Mouse (Mus musculus): ENCODE results near the gene Fam174b. TPM values are rescaled to one million over a fixed set of nuclear protein-coding genes. Genes with fewer than 3 reads are reported as not detected.

The Fam174b gene
- polyA plus RNA-seq (2015; fragmentation: Nextera tagmentation; extraction: Ambion mirVana) = 28.8 and 30.5 TPM in 2 replicates

- Histone ChIP-seq H3K9me3 (replicated peaks; ENCODE audit: low read length) (no peaks in the 10 kb centered on the region), H3K4me3 (replicated peaks; ENCODE audit: low read depth, low read length) (peak within 1 kb of the TSS; percentile 46), H3K9ac (ENCODE audit: low read depth, low read length) (peak within 1 kb of the TSS; percentile 74), H3K36me3 (ENCODE audit: insufficient read depth, low read length) (no peaks in the 10 kb centered on the region), H3K27me3 (ENCODE audit: insufficient read depth, low read length) (no peaks in the 10 kb centered on the region), H3K4me2 (ENCODE audit: low read length) (peak within 1 kb of the TSS; percentile 88), H3K4me1 (replicated peaks; ENCODE audit: insufficient read depth, low read length) (peaks cover 15% of the 10 kb centered on the region; the same call in 1 of the 2 replicates), H3K27ac (peak within 1 kb of the TSS; percentile 77)
- ATAC-seq (replicated peaks; ENCODE audit: low FRiP score, low read depth) = peak; percentile 83
- no peak for TF ChIP-seq CTCF (IDR thresholded peaks at IDR 0.05; ENCODE audit: low read depth)
- WGBS = under 1% methylated on average over 86 of the region's 94 CpGs
- DNase-seq (ENCODE audit: low spot score) = peak; percentile 73
Measured at GRCm38 (mm10) chr7:73740111-73741035, at the start of gene Fam174b. Fam174b (plus strand) TSS chr7:73740302.

GRCm38 (mm10) chr7:73697092-73697491, 43.0 kb upstream of the Fam174b start:
- Histone ChIP-seq H3K4me2 (ENCODE audit: low read length) (no peak overlapping the region), H3K4me3 (replicated peaks; ENCODE audit: low read depth, low read length) (no peak overlapping the region), H3K36me3 (ENCODE audit: insufficient read depth, low read length) (no peaks in the 10 kb centered on the region), H3K9ac (ENCODE audit: low read depth, low read length) (no peak overlapping the region), H3K27me3 (ENCODE audit: insufficient read depth, low read length) (no peaks in the 10 kb centered on the region), H3K9me3 (replicated peaks; ENCODE audit: low read length) (no peaks in the 10 kb centered on the region), H3K4me1 (replicated peaks; ENCODE audit: insufficient read depth, low read length) (no peaks in the 10 kb centered on the region), H3K27ac (no peak overlapping the region)
- no peak for ATAC-seq (replicated peaks; ENCODE audit: low FRiP score, low read depth)
- DNase-seq (ENCODE audit: low spot score) = peak; percentile 10
- TF ChIP-seq CTCF (IDR thresholded peaks at IDR 0.05; ENCODE audit: low read depth) = no peak
- WGBS = 49% methylated on average over 3 of the region's 3 CpGs

- no peak for DNase-seq (ENCODE audit: low spot score)
- Histone ChIP-seq H3K4me2 (ENCODE audit: low read length) (no peak overlapping the region), H3K36me3 (ENCODE audit: insufficient read depth, low read length) (no peaks in the 10 kb centered on the region), H3K9me3 (replicated peaks; ENCODE audit: low read length) (no peaks in the 10 kb centered on the region), H3K9ac (ENCODE audit: low read depth, low read length) (no peak overlapping the region), H3K4me1 (replicated peaks; ENCODE audit: insufficient read depth, low read length) (no peaks in the 10 kb centered on the region), H3K27ac (no peak overlapping the region), H3K4me3 (replicated peaks; ENCODE audit: low read depth, low read length) (no peak overlapping the region), H3K27me3 (ENCODE audit: insufficient read depth, low read length) (no peaks in the 10 kb centered on the region)
- ATAC-seq (replicated peaks; ENCODE audit: low FRiP score, low read depth) = no peak
- TF ChIP-seq CTCF (IDR thresholded peaks at IDR 0.05; ENCODE audit: low read depth) = no peak
Measured at GRCm38 (mm10) chr7:73704305-73704704, 35.8 kb upstream of the Fam174b start.

- WGBS = 92% methylated on average over 8 of the region's 8 CpGs
- Histone ChIP-seq H3K36me3 (ENCODE audit: insufficient read depth, low read length) (no peaks in the 10 kb centered on the region), H3K27ac (no peak overlapping the region), H3K4me2 (ENCODE audit: low read length) (no peak overlapping the region), H3K27me3 (ENCODE audit: insufficient read depth, low read length) (no peaks in the 10 kb centered on the region), H3K9me3 (replicated peaks; ENCODE audit: low read length) (no peaks in the 10 kb centered on the region), H3K9ac (ENCODE audit: low read depth, low read length) (no peak overlapping the region), H3K4me3 (replicated peaks; ENCODE audit: low read depth, low read length) (no peak overlapping the region), H3K4me1 (replicated peaks; ENCODE audit: insufficient read depth, low read length) (0 out of 2 replicates have a peak, but pooled peaks cover 3% of the 10 kb centered on the region)
- TF ChIP-seq CTCF (IDR thresholded peaks at IDR 0.05; ENCODE audit: low read depth) = no peak
- ATAC-seq (replicated peaks; ENCODE audit: low FRiP score, low read depth) = no peak
- no peak for DNase-seq (ENCODE audit: low spot score)
Measured at GRCm38 (mm10) chr7:73713506-73713905, 26.6 kb upstream of the Fam174b start.

GRCm38 (mm10) chr7:73715928-73716749, 24.0 kb upstream of the Fam174b start:
- Histone ChIP-seq H3K4me3 (replicated peaks; ENCODE audit: low read depth, low read length) (no peak overlapping the region), H3K4me1 (replicated peaks; ENCODE audit: insufficient read depth, low read length) (0 out of 2 replicates have a peak, but pooled peaks cover 3% of the 10 kb centered on the region), H3K9me3 (replicated peaks; ENCODE audit: low read length) (no peaks in the 10 kb centered on the region), H3K36me3 (ENCODE audit: insufficient read depth, low read length) (no peaks in the 10 kb centered on the region), H3K4me2 (ENCODE audit: low read length) (peak overlapping the region; percentile 23; the same call in 1 of the 2 replicates), H3K27ac (no peak overlapping the region), H3K27me3 (ENCODE audit: insufficient read depth, low read length) (no peaks in the 10 kb centered on the region), H3K9ac (ENCODE audit: low read depth, low read length) (no peak overlapping the region)
- WGBS = 29% methylated on average over 15 of the region's 15 CpGs
- TF ChIP-seq CTCF (IDR thresholded peaks at IDR 0.05; ENCODE audit: low read depth) = no peak
- DNase-seq (ENCODE audit: low spot score) = peak; percentile 47
- ATAC-seq (replicated peaks; ENCODE audit: low FRiP score, low read depth) = no peak

- Histone ChIP-seq H3K36me3 (ENCODE audit: insufficient read depth, low read length) (no peaks in the 10 kb centered on the region), H3K27ac (no peak overlapping the region), H3K9me3 (replicated peaks; ENCODE audit: low read length) (no peaks in the 10 kb centered on the region), H3K9ac (ENCODE audit: low read depth, low read length) (no peak overlapping the region), H3K27me3 (ENCODE audit: insufficient read depth, low read length) (no peaks in the 10 kb centered on the region), H3K4me2 (ENCODE audit: low read length) (no peak overlapping the region; the same call in 1 of the 2 replicates), H3K4me1 (replicated peaks; ENCODE audit: insufficient read depth, low read length) (0 out of 2 replicates have a peak, but pooled peaks cover 3% of the 10 kb centered on the region), H3K4me3 (replicated peaks; ENCODE audit: low read depth, low read length) (no peak overlapping the region)
- DNase-seq (ENCODE audit: low spot score) (no peak), ATAC-seq (replicated peaks; ENCODE audit: low FRiP score, low read depth) (no peak)
- WGBS = 46% methylated on average over 3 of the region's 3 CpGs
- TF ChIP-seq CTCF (IDR thresholded peaks at IDR 0.05; ENCODE audit: low read depth) = no peak
Measured at GRCm38 (mm10) chr7:73716841-73717240, 23.3 kb upstream of the Fam174b start.

Data from kidney, postnatal 0 days (tissue).